Mouse (Mus musculus) heart, embryonic 13.5 days (tissue): ENCODE results near the gene Apbb1ip. TPM values are rescaled to one million over a fixed set of nuclear protein-coding genes. Genes with fewer than 3 reads are reported as not detected.

ENCODE experiments used
- ATAC-seq: fragments of 200-750 bp; cut with Nextera tagmentation; 2 replicates; pipeline ENCODE4 v1.8.0; 2017; ENCODE audit warnings: moderate TSS enrichment; ENCODE audit not compliant: insufficient number of reproducible peaks, low FRiP score, low TSS enrichment; ENCODE audit errors: extremely low read depth
- H3K27ac ChIP-seq: fragments of 300-500 bp; sonication (generic); replicated peaks from 2 replicates; pipeline ENCODE4 v1.5.1; 2015; ENCODE audit warnings: moderate library complexity, mild to moderate bottlenecking, inconsistent platforms
- H3K27me3 ChIP-seq: fragments of 300-500 bp; sonication (generic); replicated peaks from 2 replicates; pipeline ENCODE4 v1.6.1; 2015; ENCODE audit warnings: mild to moderate bottlenecking, inconsistent platforms
- H3K36me3 ChIP-seq: fragments of 300-500 bp; sonication (generic); 2 replicates; pipeline ENCODE4 v1.6.1; 2015; ENCODE audit warnings: mild to moderate bottlenecking, inconsistent platforms
- H3K4me1 ChIP-seq: fragments of 300-500 bp; sonication (generic); 2 replicates; pipeline ENCODE4 v1.6.1; 2015; ENCODE audit warnings: inconsistent platforms
- H3K4me2 ChIP-seq: fragments of 300-500 bp; sonication (generic); 2 replicates; pipeline ENCODE4 v1.6.1; 2015; ENCODE audit warnings: inconsistent platforms, mild to moderate bottlenecking, moderate library complexity
- H3K4me3 ChIP-seq: fragments of 300-500 bp; sonication (generic); 2 replicates; pipeline ENCODE4 v1.5.1; 2015; ENCODE audit warnings: moderate library complexity, mild to moderate bottlenecking, inconsistent platforms
- H3K9ac ChIP-seq: fragments of 300-500 bp; sonication (generic); 2 replicates; pipeline ENCODE4 v1.6.1; 2015; ENCODE audit warnings: inconsistent platforms, mild to moderate bottlenecking, moderate library complexity
- H3K9me3 ChIP-seq: fragments of 300-500 bp; sonication (generic); 2 replicates; pipeline ENCODE4 v1.6.1; 2016; ENCODE audit warnings: inconsistent platforms
- WGBS: fragments of 180-500 bp; shearing (Covaris S2); methylation state at CpG from one replicate; pipeline ENCODE4 v1.1.7; 2015; ENCODE audit warnings: mixed read lengths; 5-methylcytosine and 5-hydroxymethylcytosine counted together
- polyA plus RNA-seq: library from polyadenylated mRNA; unstranded; fragments of >200 nt; fragmentation: Nextera tagmentation; extraction: Ambion mirVana; gene quantifications from 2 replicates; pipeline ENCODE4 v1.2.1, GENCODE M21; 2015

Gene Apbb1ip
- polyA plus RNA-seq, 1 experiment from 2014 or later: 1.4 TPM

DNA sequence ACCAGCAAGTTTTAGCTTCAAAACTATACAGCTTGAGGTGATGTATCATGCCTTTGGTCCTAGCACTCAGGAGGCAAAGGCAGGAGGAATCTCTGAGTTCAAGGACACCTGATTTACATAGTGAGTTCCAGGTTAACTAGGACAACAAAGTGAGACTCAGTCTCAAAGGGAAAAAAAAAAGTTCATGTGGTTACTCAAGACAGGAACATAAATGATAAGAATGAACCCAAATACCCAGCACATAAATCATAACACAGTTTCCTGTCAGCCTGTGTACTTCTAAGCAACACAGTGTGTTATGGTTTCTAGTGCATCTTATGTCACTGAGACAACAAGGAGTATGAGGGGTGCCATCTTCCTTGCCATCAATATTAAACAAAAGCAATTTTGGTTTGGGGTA, 22.6 kb downstream of the Apbb1ip start:
- no peaks in the 10 kb centered on the region for H3K36me3 ChIP-seq
- peaks cover 17% of the 10 kb centered on the region for H3K9me3 ChIP-seq
- no peak overlapping the region for H3K27ac ChIP-seq
- no peak for ATAC-seq
- H3K4me2 ChIP-seq: no peak overlapping the region
- no peaks in the 10 kb centered on the region for H3K27me3 ChIP-seq
- H3K4me3 ChIP-seq: no peak overlapping the region
- H3K9ac ChIP-seq: no peak overlapping the region
- no peaks in the 10 kb centered on the region for H3K4me1 ChIP-seq

DNA sequence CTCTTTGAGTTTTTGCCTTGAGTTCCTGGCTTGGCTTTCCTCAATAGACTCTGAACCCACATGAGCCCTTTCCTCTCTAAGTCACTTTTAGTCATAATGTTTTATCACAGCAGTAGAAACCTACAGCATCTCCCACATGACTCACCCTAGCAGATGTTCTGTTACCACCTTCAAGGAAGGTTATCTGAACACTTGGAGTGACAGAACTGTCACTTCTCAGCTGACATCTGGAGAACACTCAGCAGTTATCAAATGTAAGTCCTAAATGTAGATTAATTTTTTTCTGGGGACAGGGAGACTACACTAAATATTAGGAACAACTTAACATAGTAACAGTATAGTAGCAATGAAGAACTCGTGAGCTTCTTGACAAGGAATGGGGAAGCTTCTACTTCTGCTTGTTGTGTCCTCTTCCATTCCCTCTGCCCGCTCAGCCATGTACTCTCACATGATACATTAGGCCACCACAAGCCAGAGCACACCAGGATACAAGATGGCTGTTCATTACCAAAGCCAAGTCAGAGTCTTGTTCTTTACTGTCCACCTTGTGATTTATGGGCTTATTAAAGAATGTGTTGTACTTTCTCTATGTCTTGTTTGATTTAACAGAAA, 25.6 kb downstream of the Apbb1ip start:
- Histone ChIP-seq H3K4me2 (no peak overlapping the region), H3K27me3 (no peaks in the 10 kb centered on the region), H3K9ac (no peak overlapping the region), H3K36me3 (no peaks in the 10 kb centered on the region), H3K4me3 (no peak overlapping the region), H3K9me3 (peaks cover 17% of the 10 kb centered on the region), H3K27ac (no peak overlapping the region), H3K4me1 (no peaks in the 10 kb centered on the region)
- WGBS: 67% methylated on average over 2 of the region's 2 CpGs
- ATAC-seq: no peak

DNA sequence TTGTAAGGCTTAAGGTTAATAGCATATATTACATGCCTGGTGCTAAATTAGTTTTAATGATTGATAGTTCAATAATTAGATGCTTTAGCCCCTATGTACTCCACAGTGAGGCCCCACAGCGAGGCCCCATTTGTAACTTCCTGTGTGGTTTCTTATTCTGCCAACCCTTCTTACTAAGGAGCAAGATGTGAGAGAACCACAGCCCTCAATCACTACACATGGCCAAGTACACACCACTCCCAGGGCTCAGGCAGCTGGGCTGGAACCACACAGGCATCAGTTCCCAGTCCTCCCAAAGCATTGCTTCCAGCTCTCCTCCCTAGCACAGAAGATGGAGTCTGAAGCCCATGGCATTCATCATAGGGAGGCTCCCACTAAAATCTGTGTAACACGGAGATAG, 31.7 kb downstream of the Apbb1ip start:
- 70% methylated on average over 2 of the region's 2 CpGs for WGBS
- ATAC-seq: no peak
- H3K9me3 ChIP-seq: no peaks in the 10 kb centered on the region
- H3K27me3 ChIP-seq: no peaks in the 10 kb centered on the region
- H3K9ac ChIP-seq: no peak overlapping the region
- H3K36me3 ChIP-seq: no peaks in the 10 kb centered on the region
- no peak overlapping the region for H3K4me2 ChIP-seq
- no peak overlapping the region for H3K27ac ChIP-seq
- H3K4me1 ChIP-seq: no peaks in the 10 kb centered on the region
- no peak overlapping the region for H3K4me3 ChIP-seq

DNA sequence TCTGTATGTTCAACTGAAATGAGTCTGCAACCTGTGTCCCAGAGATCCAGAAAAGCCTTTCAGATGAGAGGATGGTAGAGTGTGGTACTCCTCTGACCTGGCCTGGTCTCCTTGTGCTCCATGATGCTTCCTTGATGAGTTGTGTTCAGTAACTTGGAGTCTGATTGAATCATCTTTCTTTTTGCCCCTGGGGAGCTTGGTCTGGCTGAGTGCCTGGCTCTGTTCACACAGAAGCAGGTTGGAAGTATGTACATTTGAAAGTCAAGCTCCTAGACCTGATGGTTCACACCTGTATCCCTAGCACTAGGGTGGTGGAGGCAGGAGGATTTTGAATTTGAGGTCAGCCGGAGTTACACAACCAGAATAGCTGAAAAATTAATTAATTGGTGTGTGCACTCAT, 32.7 kb downstream of the Apbb1ip start:
- ATAC-seq: no peak
- Histone ChIP-seq H3K27me3 (no peaks in the 10 kb centered on the region), H3K4me3 (no peak overlapping the region), H3K9me3 (no peaks in the 10 kb centered on the region), H3K36me3 (no peaks in the 10 kb centered on the region), H3K27ac (no peak overlapping the region), H3K4me1 (no peaks in the 10 kb centered on the region), H3K4me2 (no peak overlapping the region), H3K9ac (no peak overlapping the region)
- WGBS: 77% methylated on average over 1 of the region's 1 CpGs

DNA sequence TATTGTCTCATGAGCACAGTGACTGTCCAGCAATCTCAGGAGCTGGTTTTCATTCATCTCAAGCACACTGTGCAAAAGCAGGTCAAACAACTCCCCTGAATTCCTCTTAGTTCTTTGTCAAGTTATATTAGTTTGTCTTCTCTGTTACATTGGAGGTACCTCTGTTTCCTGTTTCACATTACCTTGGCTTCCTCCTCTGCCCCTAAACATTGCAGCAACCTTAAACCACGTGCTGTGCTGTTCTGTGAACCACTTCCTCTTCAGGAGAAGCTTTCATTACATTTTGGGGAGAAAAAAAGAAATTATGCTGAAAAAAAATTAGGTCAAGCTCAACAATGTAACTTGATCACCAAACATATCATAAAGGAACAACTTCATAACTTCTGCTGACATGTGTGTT, 33.4 kb downstream of the Apbb1ip start:
- H3K27me3 ChIP-seq: no peaks in the 10 kb centered on the region
- no peaks in the 10 kb centered on the region for H3K36me3 ChIP-seq
- H3K4me1 ChIP-seq: no peaks in the 10 kb centered on the region
- ATAC-seq: no peak
- no peak overlapping the region for H3K4me3 ChIP-seq
- H3K9me3 ChIP-seq: no peaks in the 10 kb centered on the region
- H3K9ac ChIP-seq: no peak overlapping the region
- H3K27ac ChIP-seq: no peak overlapping the region
- no peak overlapping the region for H3K4me2 ChIP-seq
- WGBS: 38% methylated on average over 1 of the region's 1 CpGs

DNA sequence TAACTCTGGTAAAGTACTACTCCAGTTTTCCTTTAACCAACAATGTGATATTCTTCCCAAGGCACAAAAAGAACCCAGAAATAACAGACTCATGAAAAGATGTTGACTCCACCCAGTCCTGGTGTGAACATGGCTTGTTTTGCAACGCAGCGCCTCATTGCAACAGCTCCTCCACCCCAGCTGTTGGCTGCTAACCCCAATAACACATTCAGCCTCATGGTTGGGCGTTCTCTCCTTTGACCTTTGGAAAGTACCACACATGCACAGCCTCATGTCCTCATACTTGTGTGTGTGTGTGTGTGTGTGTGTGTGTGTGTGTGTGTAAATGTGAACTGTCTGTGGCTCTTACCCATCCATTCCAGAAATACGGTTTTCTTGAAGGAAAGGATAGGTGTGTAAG, 37.0 kb downstream of the Apbb1ip start:
- no peak overlapping the region for H3K27ac ChIP-seq
- no peaks in the 10 kb centered on the region for H3K27me3 ChIP-seq
- H3K36me3 ChIP-seq: no peaks in the 10 kb centered on the region
- no peak overlapping the region for H3K4me2 ChIP-seq
- no peaks in the 10 kb centered on the region for H3K4me1 ChIP-seq
- 81% methylated on average over 4 of the region's 4 CpGs for WGBS
- no peaks in the 10 kb centered on the region for H3K9me3 ChIP-seq
- H3K4me3 ChIP-seq: no peak overlapping the region
- ATAC-seq: no peak
- no peak overlapping the region for H3K9ac ChIP-seq

DNA sequence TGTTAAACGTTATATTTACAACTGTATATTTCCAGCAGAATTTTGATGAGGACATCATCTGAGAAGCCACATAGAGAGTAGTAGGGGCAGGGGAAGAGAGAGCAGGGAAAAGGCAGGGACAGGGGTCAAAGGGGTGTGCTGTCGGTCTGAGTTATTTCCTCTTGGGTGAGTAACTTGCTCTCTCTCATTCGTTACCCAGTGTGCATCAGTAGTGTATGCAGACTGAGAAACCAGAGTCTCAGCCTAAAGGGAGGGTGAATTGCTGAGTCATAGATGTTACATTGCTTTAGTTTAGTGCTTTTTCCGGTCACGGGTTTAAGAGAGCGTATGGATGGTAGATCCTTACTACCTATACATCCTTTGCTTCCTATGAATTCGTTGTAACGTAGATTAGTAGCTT, 37.6 kb downstream of the Apbb1ip start:
- WGBS: 79% methylated on average over 8 of the region's 8 CpGs

DNA sequence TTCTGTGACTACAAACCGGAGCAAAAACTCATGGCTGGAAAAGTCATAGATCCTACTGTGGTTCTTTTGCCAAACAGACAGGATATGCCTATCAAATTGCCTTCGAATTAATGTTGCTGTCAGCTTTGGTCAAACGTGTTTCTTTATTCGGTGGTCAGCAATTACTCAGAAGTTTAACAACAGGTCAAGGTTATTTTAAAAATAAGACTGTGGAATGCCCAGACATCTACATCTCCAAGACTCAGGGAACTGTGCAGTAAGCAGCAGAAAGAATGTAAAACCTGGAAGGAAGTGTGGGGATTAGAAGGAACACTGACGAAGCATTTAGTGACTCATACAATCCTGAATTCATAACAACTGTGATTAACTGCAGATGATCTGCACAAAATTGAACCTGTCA, 40.0 kb downstream of the Apbb1ip start:
- no peak overlapping the region for H3K4me2 ChIP-seq
- H3K4me3 ChIP-seq: no peak overlapping the region
- no peak overlapping the region for H3K9ac ChIP-seq
- WGBS: 65% methylated on average over 5 of the region's 5 CpGs
- H3K36me3 ChIP-seq: no peaks in the 10 kb centered on the region
- no peaks in the 10 kb centered on the region for H3K27me3 ChIP-seq
- no peaks in the 10 kb centered on the region for H3K9me3 ChIP-seq
- no peak for ATAC-seq
- H3K27ac ChIP-seq: no peak overlapping the region
- no peaks in the 10 kb centered on the region for H3K4me1 ChIP-seq

More for the DNA sequence above, 37.6 kb downstream of the Apbb1ip start:
- Histone ChIP-seq H3K4me2 (no peak overlapping the region), H3K9me3 (no peaks in the 10 kb centered on the region), H3K4me3 (no peak overlapping the region), H3K9ac (no peak overlapping the region), H3K27ac (no peak overlapping the region), H3K4me1 (no peaks in the 10 kb centered on the region), H3K27me3 (no peaks in the 10 kb centered on the region), H3K36me3 (no peaks in the 10 kb centered on the region)
- no peak for ATAC-seq

DNA sequence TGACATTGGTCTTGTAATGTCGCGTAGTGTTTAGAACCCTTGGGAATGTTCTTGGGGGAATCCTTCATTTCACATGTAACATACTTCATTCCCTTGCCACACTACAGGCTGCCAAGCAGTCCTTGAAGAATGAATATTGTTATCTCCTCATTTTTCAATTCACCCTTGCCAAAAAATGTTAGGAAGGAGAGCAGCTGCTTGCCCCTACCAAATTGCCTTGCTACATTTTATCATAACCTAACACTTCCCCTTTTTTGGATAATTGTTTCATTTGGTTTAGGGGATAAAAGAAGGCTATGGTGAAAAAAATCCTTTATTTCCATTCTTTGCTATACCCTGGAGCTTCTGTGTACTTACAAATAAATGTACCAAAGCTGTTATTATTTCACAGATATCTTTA, 41.8 kb downstream of the Apbb1ip start:
- no peak for ATAC-seq
- H3K27me3 ChIP-seq: no peaks in the 10 kb centered on the region
- no peak overlapping the region for H3K4me2 ChIP-seq
- no peak overlapping the region for H3K27ac ChIP-seq
- H3K4me1 ChIP-seq: no peaks in the 10 kb centered on the region
- no peaks in the 10 kb centered on the region for H3K9me3 ChIP-seq
- H3K4me3 ChIP-seq: no peak overlapping the region
- no peaks in the 10 kb centered on the region for H3K36me3 ChIP-seq
- 83% methylated on average over 2 of the region's 2 CpGs for WGBS
- H3K9ac ChIP-seq: no peak overlapping the region

DNA sequence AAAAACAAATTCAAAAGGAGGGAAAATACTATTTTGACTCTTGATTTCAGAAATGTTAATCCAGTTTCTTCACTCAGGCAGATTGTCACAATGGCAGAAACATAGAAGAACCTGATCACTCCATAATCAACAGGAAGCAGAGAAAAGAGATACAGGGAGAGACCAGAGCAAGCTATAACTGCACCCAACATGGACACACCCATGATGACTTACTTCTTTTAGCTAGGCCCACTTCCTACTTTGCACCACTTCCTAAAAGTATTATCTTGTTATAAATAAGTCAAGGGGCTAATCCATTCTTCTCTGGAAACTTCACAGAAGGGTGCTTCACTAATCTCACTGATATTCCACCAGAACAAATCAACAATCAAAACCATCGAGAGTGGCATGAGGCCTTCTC, 42.3 kb downstream of the Apbb1ip start:
- 48% methylated on average over 1 of the region's 1 CpGs for WGBS

DNA sequence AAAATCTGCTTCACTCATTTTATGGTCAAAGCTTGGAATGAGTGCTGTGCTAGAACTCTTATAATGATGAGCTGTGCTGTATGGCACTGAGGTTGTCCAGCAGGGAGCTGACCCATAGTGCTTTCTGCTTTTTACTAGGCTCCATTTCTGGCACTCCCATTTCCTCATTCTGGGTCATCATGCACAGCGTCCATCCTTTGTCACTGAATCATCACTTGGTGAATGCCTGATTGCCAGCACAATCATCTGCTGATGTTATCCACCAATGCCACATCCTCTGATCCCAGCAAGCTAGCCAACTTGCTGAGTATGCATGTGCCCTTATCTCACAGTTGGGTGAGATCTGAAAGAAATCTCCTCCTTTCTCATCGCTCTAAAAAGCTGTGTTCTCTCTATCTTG, 48.4 kb downstream of the Apbb1ip start:
- Histone ChIP-seq H3K4me1 (no peaks in the 10 kb centered on the region), H3K27me3 (no peaks in the 10 kb centered on the region), H3K36me3 (no peaks in the 10 kb centered on the region), H3K9ac (no peak overlapping the region), H3K4me2 (no peak overlapping the region), H3K9me3 (no peaks in the 10 kb centered on the region), H3K27ac (no peak overlapping the region), H3K4me3 (no peak overlapping the region)
- WGBS: 52% methylated on average over 2 of the region's 2 CpGs
- no peak for ATAC-seq

More for the DNA sequence above, 42.3 kb downstream of the Apbb1ip start:
- no peaks in the 10 kb centered on the region for H3K27me3 ChIP-seq
- no peaks in the 10 kb centered on the region for H3K4me1 ChIP-seq
- H3K9ac ChIP-seq: no peak overlapping the region
- no peaks in the 10 kb centered on the region for H3K36me3 ChIP-seq
- H3K27ac ChIP-seq: no peak overlapping the region
- ATAC-seq: no peak
- H3K9me3 ChIP-seq: no peaks in the 10 kb centered on the region
- no peak overlapping the region for H3K4me3 ChIP-seq
- H3K4me2 ChIP-seq: no peak overlapping the region

DNA sequence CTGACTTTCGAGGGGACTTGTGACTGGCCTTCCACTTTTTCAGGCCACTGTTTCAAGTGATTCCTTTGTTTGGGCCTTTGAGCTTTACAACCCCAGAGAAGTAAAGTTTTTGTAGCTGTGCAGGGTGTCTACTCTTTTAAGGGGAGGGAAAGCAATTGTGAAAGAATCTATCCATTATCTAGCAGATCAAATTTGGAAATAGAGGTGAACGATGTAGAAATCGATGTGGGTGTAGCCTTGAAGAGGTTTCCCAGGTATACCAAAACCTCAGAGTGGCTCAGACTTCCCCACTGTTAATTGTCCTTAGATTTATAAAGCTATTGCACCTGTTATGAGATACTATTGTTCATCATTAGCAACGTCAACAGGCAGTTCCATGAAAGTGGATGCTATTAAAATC, 71.6 kb downstream of the Apbb1ip start:
- Histone ChIP-seq H3K27me3 (no peaks in the 10 kb centered on the region), H3K36me3 (no peaks in the 10 kb centered on the region), H3K4me3 (no peak overlapping the region), H3K27ac (no peak overlapping the region), H3K4me1 (no peaks in the 10 kb centered on the region), H3K9me3 (no peaks in the 10 kb centered on the region), H3K9ac (no peak overlapping the region), H3K4me2 (no peak overlapping the region)
- WGBS: 81% methylated on average over 4 of the region's 4 CpGs
- ATAC-seq: no peak
